Mouse (Mus musculus) frontal cortex, adult 2 months (tissue): Measurements from ENCODE around the gene Ppm1l. TPM values are rescaled to one million over a fixed set of nuclear protein-coding genes. Genes with fewer than 3 reads are reported as not detected.
"Not testable (repeated sequence)": the region's sequence is repeated elsewhere in the genome, so short reads cannot be mapped to it uniquely, and the experiment has no call there.

Experiments used
- DNase-seq, 2 experiments: peaks; one replicate each; pipeline ENCODE4 v3.0.0; 2022; ENCODE audit warnings: low spot score in 1 of 2; ENCODE audit errors: extremely low spot score in 1 of 2
- polyA plus RNA-seq: library from polyadenylated mRNA; depleted of rRNA; stranded (reverse); fragments of >200 nt; gene quantifications from 2 replicates; pipeline ENCODE4 v1.2.3, GENCODE M21; 2012

The Ppm1l gene
- polyA plus RNA-seq, 1 experiment: 32.2 TPM

- DNase-seq: no peak
These were observed 210.7 kb downstream of the Ppm1l start for GRCm38 (mm10) chr3:69527384-69527783.

GRCm38 (mm10) chr3:69529576-69529975, 212.9 kb downstream of the Ppm1l start:
- DNase-seq: peak in 1 of 2 experiments; percentile 47

DNA sequence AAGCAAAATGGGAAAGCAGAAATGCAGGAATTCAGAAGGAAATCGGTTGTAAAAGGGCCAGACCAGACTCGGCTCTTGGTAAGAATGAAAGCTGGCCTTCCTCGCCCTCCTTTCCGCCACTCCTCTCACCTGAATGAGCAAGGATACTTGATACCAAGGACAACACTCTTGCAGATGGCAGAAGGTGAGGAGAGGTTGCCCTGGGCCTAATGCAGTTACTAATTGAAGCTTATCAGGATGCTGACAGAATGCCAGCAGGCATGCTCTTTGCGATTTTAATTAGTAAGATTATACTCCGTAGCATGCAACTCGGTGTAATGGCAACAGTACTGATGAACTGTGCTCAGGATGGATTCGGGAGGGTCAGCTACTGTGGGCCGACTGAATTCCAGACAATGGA, 214.8 kb downstream of the Ppm1l start:
- DNase-seq: no peak

DNA sequence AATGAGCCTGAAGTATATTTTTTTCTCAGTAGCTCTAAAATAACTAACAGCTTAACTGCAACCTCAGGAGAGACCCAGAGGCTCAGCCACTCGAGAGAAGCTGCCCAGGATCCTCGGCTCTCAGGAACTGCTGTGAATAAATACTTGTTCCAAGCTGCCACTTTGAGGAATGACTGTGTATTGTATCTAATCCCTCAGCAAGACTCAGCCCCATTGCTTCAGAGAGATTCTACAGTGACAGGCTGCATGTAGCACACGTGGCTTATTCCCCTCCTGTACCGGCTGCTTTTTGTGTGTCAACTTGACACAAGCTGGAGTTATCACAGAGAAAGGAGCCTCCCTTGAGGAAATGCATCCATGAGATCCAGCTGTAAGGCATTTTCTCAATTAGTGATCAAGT, 216.0 kb downstream of the Ppm1l start:
- no peak for DNase-seq

GRCm38 (mm10) chr3:69535486-69535885, 218.8 kb downstream of the Ppm1l start:
- no peak for DNase-seq

GRCm38 (mm10) chr3:69535941-69536647, 219.4 kb downstream of the Ppm1l start:
- no peak for DNase-seq

GRCm38 (mm10) chr3:69542962-69543361, 226.3 kb downstream of the Ppm1l start:
- DNase-seq: peak in 1 of 2 experiments; percentile 42

DNA sequence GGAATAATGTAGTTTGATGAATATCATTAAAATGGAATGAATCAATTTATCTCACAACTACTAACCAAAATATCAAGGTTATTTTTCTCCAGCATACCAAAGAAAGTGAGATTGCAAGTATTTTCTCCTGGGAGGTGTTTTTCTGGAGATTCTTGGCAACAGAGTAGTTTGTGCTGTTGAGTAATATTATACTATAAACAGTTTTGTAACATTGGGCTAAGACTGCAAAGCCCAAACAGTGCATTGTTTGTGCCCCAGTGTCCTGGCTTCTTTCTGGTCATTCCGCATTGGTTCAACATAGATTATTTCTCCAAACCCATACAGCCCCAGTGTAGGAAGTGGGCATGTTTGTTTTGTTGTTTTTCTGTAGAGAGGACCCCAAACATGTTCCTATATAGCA, 227.1 kb downstream of the Ppm1l start:
- no peak for DNase-seq

- DNase-seq: no peak
These were observed 228.4 kb downstream of the Ppm1l start for GRCm38 (mm10) chr3:69545017-69545416.

DNA sequence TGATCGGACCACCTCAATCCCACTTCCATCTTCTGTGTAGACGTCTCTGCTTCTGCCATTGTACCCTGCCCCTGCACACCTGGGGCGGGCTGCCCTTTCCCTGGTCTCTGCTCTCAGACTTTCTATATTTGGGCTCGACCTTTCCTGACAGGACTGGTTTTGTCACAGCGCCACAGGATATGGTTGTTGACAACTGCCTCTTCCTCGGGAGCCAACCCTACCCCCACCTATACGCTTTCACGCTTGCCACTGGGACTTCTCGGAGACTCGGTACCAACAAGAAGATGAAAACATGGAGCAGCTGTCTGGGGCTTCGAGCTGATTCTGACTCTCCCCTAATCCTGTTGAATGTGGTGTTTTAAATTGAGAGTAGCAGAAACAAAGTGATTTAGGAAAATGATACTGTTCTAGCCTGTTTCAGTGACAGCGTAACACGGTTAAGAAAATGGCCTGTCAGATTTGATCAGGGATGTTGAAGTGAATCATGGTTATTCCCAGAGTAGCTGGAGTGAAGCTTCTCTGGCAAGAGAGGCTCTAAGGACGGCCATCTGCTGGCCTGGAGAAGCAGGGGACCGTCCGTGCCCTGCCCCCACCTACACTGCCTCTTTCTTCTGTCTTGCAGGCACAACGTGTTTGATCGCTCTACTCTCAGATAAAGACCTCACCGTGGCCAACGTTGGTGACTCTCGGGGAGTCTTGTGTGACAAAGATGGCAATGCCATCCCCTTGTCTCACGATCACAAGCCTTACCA, 232.2 kb downstream of the Ppm1l start:
- no peak for DNase-seq

DNA sequence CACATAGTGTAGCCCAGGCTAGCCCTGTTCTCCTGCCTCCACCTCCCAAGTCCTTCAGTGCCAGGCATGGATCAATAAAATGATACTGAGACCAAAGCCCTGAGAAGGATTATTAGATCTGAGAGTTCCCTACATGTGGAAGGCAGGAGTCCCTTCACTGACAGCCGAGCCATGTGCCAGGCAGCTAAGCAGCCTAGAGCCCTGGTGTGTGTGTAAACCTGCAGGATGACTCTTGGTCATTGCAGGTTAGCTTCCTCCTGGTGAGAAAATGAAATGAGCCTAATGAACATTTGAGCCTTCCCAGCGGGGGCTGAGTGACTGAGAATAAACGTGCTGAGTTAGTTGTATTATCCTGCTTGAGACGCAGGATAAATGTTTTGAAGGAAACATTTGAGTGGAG, 232.9 kb downstream of the Ppm1l start:
- no peak for DNase-seq

DNA sequence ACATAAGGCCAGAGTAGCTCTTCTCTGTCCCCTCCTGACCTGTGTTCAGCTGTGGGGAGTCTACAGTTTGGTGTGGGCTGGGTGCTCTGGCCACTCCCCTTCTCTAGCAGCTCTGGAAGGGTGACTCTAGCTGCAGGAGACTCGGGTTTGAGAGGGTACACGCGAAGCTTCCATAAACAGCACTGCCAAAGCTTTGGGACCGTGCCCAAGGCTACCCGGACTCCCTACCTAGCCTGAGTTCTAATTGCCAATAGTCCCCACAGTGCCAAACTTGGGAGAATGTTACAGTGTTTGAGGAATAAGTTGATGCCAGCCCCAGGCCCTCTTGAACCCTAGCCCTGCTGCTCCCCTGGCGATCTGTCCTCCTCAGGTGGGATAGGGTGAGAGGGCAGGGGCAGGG, 238.8 kb downstream of the Ppm1l start:
- no peak for DNase-seq

- no peak for DNase-seq
These were observed 239.6 kb downstream of the Ppm1l start for GRCm38 (mm10) chr3:69556092-69556778.

GRCm38 (mm10) chr3:69559316-69559974, 242.8 kb downstream of the Ppm1l start:
- no peak for DNase-seq

DNA sequence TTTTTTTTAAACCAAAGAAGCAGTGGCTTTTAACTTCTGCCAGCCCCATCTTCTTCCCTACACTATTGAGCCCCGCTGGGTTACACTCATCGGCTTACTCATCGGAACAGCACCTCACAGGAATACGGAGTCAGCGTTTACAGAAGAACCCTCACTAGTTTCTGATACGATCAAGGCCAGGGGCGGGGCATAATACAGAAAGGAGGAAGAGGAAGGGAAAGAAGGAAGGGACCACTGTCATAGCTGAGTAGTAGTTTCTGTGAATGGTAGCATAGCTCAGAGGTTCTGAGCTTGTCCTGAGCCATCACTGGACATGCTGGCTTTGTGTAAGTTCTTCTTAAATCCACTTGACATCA, 243.3 kb downstream of the Ppm1l start:
- peak in 1 of 2 experiments; percentile 32 for DNase-seq

GRCm38 (mm10) chr3:69561686-69562085, 245.0 kb downstream of the Ppm1l start:
- DNase-seq: no peak

- DNase-seq: no peak
These were observed 246.7 kb downstream of the Ppm1l start for GRCm38 (mm10) chr3:69563406-69563805.

DNA sequence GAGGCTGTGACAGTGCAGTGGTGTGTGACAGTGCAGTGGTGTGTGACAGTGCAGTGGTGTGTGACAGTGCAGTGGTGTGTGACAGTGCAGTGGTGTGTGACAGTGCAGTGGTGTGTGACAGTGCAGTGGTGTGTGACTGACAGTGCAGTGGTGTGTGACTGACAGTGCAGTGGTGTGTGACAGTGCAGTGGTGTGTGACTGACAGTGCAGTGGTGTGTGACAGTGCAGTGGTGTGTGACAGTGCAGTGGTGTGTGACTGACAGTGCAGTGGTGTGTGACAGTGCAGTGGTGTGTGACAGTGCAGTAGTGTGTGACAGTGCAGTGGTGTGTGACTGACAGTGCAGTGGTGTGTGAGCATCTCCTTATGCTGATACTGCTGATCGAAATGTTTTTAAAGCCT, 248.9 kb downstream of the Ppm1l start:
- DNase-seq: not testable (repeated sequence)

DNA sequence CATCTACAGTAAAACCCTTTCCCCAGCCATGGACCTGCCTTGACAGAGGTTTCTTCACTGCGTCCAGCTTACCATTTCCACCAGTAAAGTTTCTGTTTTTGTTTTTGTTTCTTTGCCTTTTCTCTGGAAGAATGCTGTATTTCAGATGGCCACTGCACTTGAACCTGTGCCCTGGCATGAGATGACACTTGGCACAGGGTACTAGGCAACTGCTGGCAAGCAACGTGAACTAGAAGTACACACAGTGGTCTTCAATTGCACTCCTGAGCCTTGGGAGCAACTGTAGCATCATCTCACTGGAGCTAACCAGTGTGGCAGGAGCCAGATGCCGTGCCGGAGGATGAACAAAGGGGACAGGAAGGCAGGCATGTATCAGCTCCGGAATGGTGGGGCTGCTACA, 255.9 kb downstream of the Ppm1l start:
- no peak for DNase-seq

- DNase-seq: no peak
These were observed 258.9 kb downstream of the Ppm1l start for GRCm38 (mm10) chr3:69575577-69575976.

GRCm38 (mm10) chr3:69576715-69577114, 260.1 kb downstream of the Ppm1l start:
- no peak for DNase-seq
